Mouse (Mus musculus): ENCODE measurements around the gene Daw1.

DNA sequence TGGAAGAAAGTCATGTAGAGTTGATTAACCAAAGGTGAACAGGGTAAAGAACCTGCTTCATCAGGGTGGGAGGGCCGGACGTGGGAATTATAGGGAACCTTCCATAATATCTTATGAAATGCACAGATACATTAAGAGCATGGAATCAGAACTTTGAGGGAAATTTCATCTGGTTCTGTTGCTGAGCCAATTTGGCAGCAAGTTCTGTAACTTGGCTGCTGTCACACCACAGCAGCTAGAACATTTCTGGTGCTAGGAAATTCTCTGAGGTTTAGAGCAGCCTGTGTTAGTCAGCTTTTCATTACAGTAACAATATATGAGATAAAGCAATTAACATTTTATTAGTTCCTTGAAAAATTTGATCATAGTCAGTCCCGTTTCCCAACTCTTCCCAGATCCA lies 6.6 kb upstream of the Daw1 start:
- TF ChIP-seq CTCF (IDR thresholded peaks at IDR 0.05; ENCODE audit: insufficient read depth, low read length) (no peak), POLR2A (IDR thresholded peaks at IDR 0.05; ENCODE audit: borderline replicate concordance, extremely low read depth, low read depth, low read length) (no peak)
